Mouse (Mus musculus) brown adipose tissue, adult 24 weeks (tissue): ENCODE data around the gene Armc6. TPM values are rescaled to one million over a fixed set of nuclear protein-coding genes. Genes with fewer than 3 reads are reported as not detected.

Source experiments
- polyA plus RNA-seq: library from polyadenylated mRNA; stranded (reverse); fragments of >200 nt; gene quantifications from 2 replicates; pipeline ENCODE4 v1.2.4, GENCODE M21; 2012; ENCODE audit not compliant: missing spikeins, insufficient read depth, insufficient read length

Armc6 gene
- polyA plus RNA-seq, 1 experiment = 6.7 TPM

Other genes starting within 250 kb of the Armc6 start
- 33.7 and 35.6 TPM in 2 replicates for gene Gatad2a, start 238.1 kb downstream of the Armc6 start, polyA plus RNA-seq
- 12.3 and 16.4 TPM in 2 replicates for gene Mau2, start 191.7 kb downstream of the Armc6 start, polyA plus RNA-seq
- gene Sugp1, start 191.7 kb downstream of the Armc6 start, polyA plus RNA-seq = 7.6 and 9.0 TPM in 2 replicates
- not detected in 2 replicates for gene Tm6sf2, start 161.5 kb downstream of the Armc6 start, polyA plus RNA-seq
- gene Hapln4, start 151.0 kb downstream of the Armc6 start, polyA plus RNA-seq = 0.63 and 4.7 TPM in 2 replicates
- 1.9 and 3.2 TPM in 2 replicates for gene Ncan, start 113.6 kb downstream of the Armc6 start, polyA plus RNA-seq
- gene Nr2c2ap, start 103.1 kb downstream of the Armc6 start, polyA plus RNA-seq = 8.6 and 12.9 TPM in 2 replicates
- gene Rfxank, start 95.3 kb downstream of the Armc6 start, polyA plus RNA-seq = 18.6 and 21.4 TPM in 2 replicates
- 63.7 and 77.1 TPM in 2 replicates for gene Borcs8, start 95.0 kb downstream of the Armc6 start, polyA plus RNA-seq
- gene Mef2b, start 94.8 kb downstream of the Armc6 start, polyA plus RNA-seq = not detected in 2 replicates
- 20.3 and 22.0 TPM in 2 replicates for gene Tmem161a, start 62.1 kb downstream of the Armc6 start, polyA plus RNA-seq
- gene Slc25a42, start 22.2 kb downstream of the Armc6 start, polyA plus RNA-seq = 75.9 and 89.9 TPM in 2 replicates
- 5.9 and 10.4 TPM in 2 replicates for gene Sugp2, start 240 bp downstream of the Armc6 start, polyA plus RNA-seq
- gene Homer3, start 48.4 kb upstream of the Armc6 start, polyA plus RNA-seq = 2.8 and 4.5 TPM in 2 replicates
- 14.1 and 18.1 TPM in 2 replicates for gene Ddx49, start 68.0 kb upstream of the Armc6 start, polyA plus RNA-seq
- gene Cope, start 68.1 kb upstream of the Armc6 start, polyA plus RNA-seq = 158 and 198 TPM in 2 replicates
- gene Cers1, start 81.3 kb upstream of the Armc6 start, polyA plus RNA-seq = not detected in 2 replicates
- gene Gdf1, start 95.4 kb upstream of the Armc6 start, polyA plus RNA-seq = not detected in 2 replicates
- 11.7 and 20.8 TPM in 2 replicates for gene Upf1, start 118.8 kb upstream of the Armc6 start, polyA plus RNA-seq
- gene Comp, start 139.1 kb upstream of the Armc6 start, polyA plus RNA-seq = not detected in 2 replicates
- 3.0 and 4.5 TPM in 2 replicates for gene Crtc1, start 205.1 kb upstream of the Armc6 start, polyA plus RNA-seq
- 9.3 and 9.5 TPM in 2 replicates for gene Klhl26, start 242.5 kb upstream of the Armc6 start, polyA plus RNA-seq